Mouse (Mus musculus): ENCODE measurements around the gene Tspan4. TPM values are rescaled to one million over a fixed set of nuclear protein-coding genes. Genes with fewer than 3 reads are reported as not detected.

Gene Tspan4
- polyA plus RNA-seq, 1 experiment from 2014 or later = 75.1 TPM

- Histone ChIP-seq H3K36me3 (ENCODE audit: control insufficient read depth, insufficient read depth, low read length) (peaks cover 37% of the 10 kb centered on the region), H3K4me2 (ENCODE audit: low read length) (no peak overlapping the region), H3K4me1 (replicated peaks; ENCODE audit: control insufficient read depth, insufficient read depth, low read length) (peaks cover 30% of the 10 kb centered on the region), H3K27me3 (replicated peaks; ENCODE audit: control insufficient read depth, insufficient read depth, low read length) (no peaks in the 10 kb centered on the region), H3K9ac (ENCODE audit: low read length) (no peak overlapping the region), H3K4me3 (ENCODE audit: low read depth, low read length) (no peak overlapping the region), H3K27ac (ENCODE audit: low read depth) (no peak overlapping the region), H3K9me3 (ENCODE audit: control insufficient read depth, low read length) (no peaks in the 10 kb centered on the region)
- ATAC-seq (replicated peaks; ENCODE audit: low FRiP score, low TSS enrichment, low read depth) (no peak), DNase-seq (ENCODE audit: low spot score) (no peak)
- WGBS = 81% methylated on average over 8 of the region's 8 CpGs
Measured at GRCm38 (mm10) chr7:141432186-141432611, 42.8 kb upstream of the Tspan4 start.

- ATAC-seq (replicated peaks; ENCODE audit: low FRiP score, low TSS enrichment, low read depth) (no peak), DNase-seq (ENCODE audit: low spot score) (no peak)
- Histone ChIP-seq H3K36me3 (ENCODE audit: control insufficient read depth, insufficient read depth, low read length) (peaks cover 38% of the 10 kb centered on the region), H3K9me3 (ENCODE audit: control insufficient read depth, low read length) (no peaks in the 10 kb centered on the region), H3K9ac (ENCODE audit: low read length) (0 out of 2 replicates have a peak overlapping the region, but pooled peaks have one; percentile 10), H3K4me3 (ENCODE audit: low read depth, low read length) (no peak overlapping the region), H3K27me3 (replicated peaks; ENCODE audit: control insufficient read depth, insufficient read depth, low read length) (no peaks in the 10 kb centered on the region), H3K4me1 (replicated peaks; ENCODE audit: control insufficient read depth, insufficient read depth, low read length) (peaks cover 30% of the 10 kb centered on the region), H3K27ac (ENCODE audit: low read depth) (no peak overlapping the region), H3K4me2 (ENCODE audit: low read length) (no peak overlapping the region)
- 87% methylated on average over 6 of the region's 6 CpGs for WGBS
Measured at GRCm38 (mm10) chr7:141432741-141433516, 42.1 kb upstream of the Tspan4 start.

- peak overlapping the region; percentile 46 for H3K4me3 ChIP-seq (ENCODE audit: low read depth, low read length)
- ATAC-seq (replicated peaks; ENCODE audit: low FRiP score, low TSS enrichment, low read depth) (no peak), DNase-seq (ENCODE audit: low spot score) (no peak)
- H3K9ac ChIP-seq (ENCODE audit: low read length) = peak overlapping the region; percentile 45
- H3K36me3 ChIP-seq (ENCODE audit: control insufficient read depth, insufficient read depth, low read length) = peaks cover 47% of the 10 kb centered on the region
- peaks cover 30% of the 10 kb centered on the region for H3K4me1 ChIP-seq (replicated peaks; ENCODE audit: control insufficient read depth, insufficient read depth, low read length)
- WGBS = 73% methylated on average over 15 of the region's 15 CpGs
- H3K27me3 ChIP-seq (replicated peaks; ENCODE audit: control insufficient read depth, insufficient read depth, low read length) = no peaks in the 10 kb centered on the region
- no peaks in the 10 kb centered on the region for H3K9me3 ChIP-seq (ENCODE audit: control insufficient read depth, low read length)
- H3K4me2 ChIP-seq (ENCODE audit: low read length) = peak overlapping the region; percentile 88
- H3K27ac ChIP-seq (ENCODE audit: low read depth) = no peak overlapping the region
Measured at GRCm38 (mm10) chr7:141433517-141434400, 41.3 kb upstream of the Tspan4 start.

- peak overlapping the region; percentile 88 for H3K4me2 ChIP-seq (ENCODE audit: low read length)
- DNase-seq (ENCODE audit: low spot score) (peak; percentile 65), ATAC-seq (replicated peaks; ENCODE audit: low FRiP score, low TSS enrichment, low read depth) (no peak)
- peaks cover 54% of the 10 kb centered on the region for H3K36me3 ChIP-seq (ENCODE audit: control insufficient read depth, insufficient read depth, low read length)
- no peaks in the 10 kb centered on the region for H3K27me3 ChIP-seq (replicated peaks; ENCODE audit: control insufficient read depth, insufficient read depth, low read length)
- 23% methylated on average over 8 of the region's 8 CpGs for WGBS
- no peaks in the 10 kb centered on the region for H3K9me3 ChIP-seq (ENCODE audit: control insufficient read depth, low read length)
- H3K9ac ChIP-seq (ENCODE audit: low read length) = peak overlapping the region; percentile 45
- H3K27ac ChIP-seq (ENCODE audit: low read depth) = peak overlapping the region; percentile 23; the same call in 1 of the 2 replicates
- peak overlapping the region; percentile 46 for H3K4me3 ChIP-seq (ENCODE audit: low read depth, low read length)
- peaks cover 28% of the 10 kb centered on the region for H3K4me1 ChIP-seq (replicated peaks; ENCODE audit: control insufficient read depth, insufficient read depth, low read length)
Measured at GRCm38 (mm10) chr7:141434464-141434863, 40.6 kb upstream of the Tspan4 start.

GRCm38 (mm10) chr7:141435129-141435855, 39.7 kb upstream of the Tspan4 start:
- no peaks in the 10 kb centered on the region for H3K9me3 ChIP-seq (ENCODE audit: control insufficient read depth, low read length)
- DNase-seq (ENCODE audit: low spot score) (peak; percentile 82), ATAC-seq (replicated peaks; ENCODE audit: low FRiP score, low TSS enrichment, low read depth) (0 out of 2 replicates have a peak, but pooled peaks have one; percentile 22)
- H3K36me3 ChIP-seq (ENCODE audit: control insufficient read depth, insufficient read depth, low read length) = peaks cover 60% of the 10 kb centered on the region
- H3K27ac ChIP-seq (ENCODE audit: low read depth) = peak overlapping the region; percentile 23; the same call in 1 of the 2 replicates
- H3K4me2 ChIP-seq (ENCODE audit: low read length) = peak overlapping the region; percentile 88
- no peaks in the 10 kb centered on the region for H3K27me3 ChIP-seq (replicated peaks; ENCODE audit: control insufficient read depth, insufficient read depth, low read length)
- peak overlapping the region; percentile 46 for H3K4me3 ChIP-seq (ENCODE audit: low read depth, low read length)
- H3K4me1 ChIP-seq (replicated peaks; ENCODE audit: control insufficient read depth, insufficient read depth, low read length) = peaks cover 28% of the 10 kb centered on the region
- WGBS = 6% methylated on average over 17 of the region's 17 CpGs
- H3K9ac ChIP-seq (ENCODE audit: low read length) = peak overlapping the region; percentile 45; the same call in 1 of the 2 replicates

- no peaks in the 10 kb centered on the region for H3K27me3 ChIP-seq (replicated peaks; ENCODE audit: control insufficient read depth, insufficient read depth, low read length)
- peak overlapping the region; percentile 88 for H3K4me2 ChIP-seq (ENCODE audit: low read length)
- ATAC-seq (replicated peaks; ENCODE audit: low FRiP score, low TSS enrichment, low read depth) (no peak), DNase-seq (ENCODE audit: low spot score) (no peak)
- no peak overlapping the region for H3K4me3 ChIP-seq (ENCODE audit: low read depth, low read length)
- peaks cover 32% of the 10 kb centered on the region for H3K4me1 ChIP-seq (replicated peaks; ENCODE audit: control insufficient read depth, insufficient read depth, low read length)
- WGBS = 82% methylated on average over 9 of the region's 9 CpGs
- H3K36me3 ChIP-seq (ENCODE audit: control insufficient read depth, insufficient read depth, low read length) = peaks cover 58% of the 10 kb centered on the region
- no peak overlapping the region for H3K27ac ChIP-seq (ENCODE audit: low read depth)
- no peaks in the 10 kb centered on the region for H3K9me3 ChIP-seq (ENCODE audit: control insufficient read depth, low read length)
- no peak overlapping the region for H3K9ac ChIP-seq (ENCODE audit: low read length)
Measured at GRCm38 (mm10) chr7:141435856-141436522, 39.1 kb upstream of the Tspan4 start.

GRCm38 (mm10) chr7:141436523-141436892, 38.5 kb upstream of the Tspan4 start:
- 49% methylated on average over 2 of the region's 2 CpGs for WGBS
- Histone ChIP-seq H3K36me3 (ENCODE audit: control insufficient read depth, insufficient read depth, low read length) (peaks cover 58% of the 10 kb centered on the region), H3K27ac (ENCODE audit: low read depth) (no peak overlapping the region), H3K9me3 (ENCODE audit: control insufficient read depth, low read length) (no peaks in the 10 kb centered on the region), H3K4me3 (ENCODE audit: low read depth, low read length) (peak overlapping the region; percentile 63), H3K4me1 (replicated peaks; ENCODE audit: control insufficient read depth, insufficient read depth, low read length) (peaks cover 32% of the 10 kb centered on the region), H3K27me3 (replicated peaks; ENCODE audit: control insufficient read depth, insufficient read depth, low read length) (no peaks in the 10 kb centered on the region), H3K9ac (ENCODE audit: low read length) (peak overlapping the region; percentile 66), H3K4me2 (ENCODE audit: low read length) (peak overlapping the region; percentile 88)
- ATAC-seq (replicated peaks; ENCODE audit: low FRiP score, low TSS enrichment, low read depth) (no peak), DNase-seq (ENCODE audit: low spot score) (no peak)

Data from intestine, embryonic 14.5 days (tissue).